Mouse (Mus musculus) heart, postnatal 0 days (tissue): ENCODE data around the gene Stt3b.

Source experiments
- CTCF ChIP-seq: IDR thresholded peaks from 2 replicates; pipeline ENCODE4 v1.5.1; 2016; ENCODE audit warnings: antibody characterized with exemption, control low read depth, low read depth
- EP300 ChIP-seq: IDR thresholded peaks from 2 replicates; pipeline ENCODE4 v1.6.1; 2016; ENCODE audit warnings: antibody characterized with exemption, low read depth

GRCm38 (mm10) chr9:115215830-115216701 is 94.2 kb downstream of the Stt3b start:
- TF ChIP-seq CTCF (no peak), EP300 (no peak)
